28 mouse cellular contexts compared by ENCODE assay signal in genomic region chr3:153072200-153072919, GRCm38 (mm10).
DNase-seq lines count a peak whose midpoint lies in the region; ATAC-seq lines count a peak whose summit lies in the region.
"Had no signal": no experiment of that assay in that cellular context is flagged by ENCODE, and none has a peak within 500 bp of the region (broad histone marks: within the 10 kb centered on the region; RNA-seq: fewer than 3 reads in every experiment).

No protein-coding gene starts in this region.

- 7% methylated on average over 10 of the region's 10 CpGs for WGBS in forebrain, embryonic 15.5 days

- ATAC-seq in forebrain, embryonic 15.5 days (replicated peaks): peak; percentile 69; the same call in 1 of the 2 replicates
- ATAC-seq: hindbrain, embryonic 16.5 days; midbrain, embryonic 13.5 days had no signal

- no peaks in the 10 kb centered on the region for H3K27me3 ChIP-seq in forebrain, embryonic 15.5 days
- H3K27me3 ChIP-seq: embryonic facial prominence, embryonic 15.5 days; liver, embryonic 15.5 days; lung, embryonic 15.5 days; midbrain, embryonic 13.5 days; neural tube, embryonic 12.5 days had no signal

- 0 out of 2 replicates have a peak, but pooled peaks cover 2% of the 10 kb centered on the region for H3K4me1 ChIP-seq in forebrain, embryonic 15.5 days
- H3K4me1 ChIP-seq: embryonic facial prominence, embryonic 15.5 days; lung, embryonic 15.5 days had no signal

- no peaks in the 10 kb centered on the region for H3K9me3 ChIP-seq in forebrain, embryonic 15.5 days
- H3K9me3 ChIP-seq: embryonic facial prominence, embryonic 15.5 days; heart, embryonic 10.5 days; limb, embryonic 10.5 days; liver, embryonic 15.5 days; lung, embryonic 15.5 days; megakaryocyte, embryonic 14.5 days; midbrain, embryonic 13.5 days; neural tube, embryonic 12.5 days had no signal

- H3K36me3 ChIP-seq in forebrain, embryonic 15.5 days: no peaks in the 10 kb centered on the region
- H3K36me3 ChIP-seq: embryonic facial prominence, embryonic 15.5 days; heart, embryonic 10.5 days; limb, embryonic 10.5 days; liver, embryonic 15.5 days; lung, embryonic 15.5 days; midbrain, embryonic 13.5 days; neural tube, embryonic 12.5 days had no signal

- H3K9ac ChIP-seq in forebrain, embryonic 15.5 days (replicated peaks): no peak overlapping the region
- H3K9ac ChIP-seq: embryonic facial prominence, embryonic 15.5 days; liver, embryonic 15.5 days; lung, embryonic 15.5 days; midbrain, embryonic 13.5 days; neural tube, embryonic 12.5 days had no signal

- H3K27ac ChIP-seq in forebrain, embryonic 15.5 days (replicated peaks): 0 out of 2 replicates have a peak overlapping the region, but pooled peaks have one; percentile 8
- H3K27ac ChIP-seq: embryonic facial prominence, embryonic 15.5 days; heart, embryonic 10.5 days; kidney, postnatal 0 days; left cerebral cortex, adult 2 months; limb, embryonic 10.5 days; lung, embryonic 15.5 days; midbrain, embryonic 13.5 days; neural tube, embryonic 12.5 days; stomach, postnatal 0 days had no signal

- H3K4me2 ChIP-seq in forebrain, embryonic 15.5 days (replicated peaks): no peak overlapping the region
- H3K4me2 ChIP-seq: embryonic facial prominence, embryonic 15.5 days; lung, embryonic 15.5 days; midbrain, embryonic 13.5 days; neural tube, embryonic 12.5 days had no signal

- H3K4me3 ChIP-seq in forebrain, embryonic 15.5 days: no peak overlapping the region
- H3K4me3 ChIP-seq: embryonic facial prominence, embryonic 15.5 days; heart, embryonic 10.5 days; left cerebral cortex, adult 2 months; limb, embryonic 10.5 days; liver, embryonic 15.5 days; lung, embryonic 15.5 days; megakaryocyte, embryonic 14.5 days; midbrain, embryonic 13.5 days; neural tube, embryonic 12.5 days had no signal

- DNase-seq in frontal cortex, adult 2 months (ENCODE audit: extremely low spot score in 1 of 2, low spot score in 1 of 2): peak; percentile 17 to 19
- no peak for DNase-seq in frontal cortex, postnatal 14 days (ENCODE audit: low spot score in 2 of 2)
- DNase-seq in layer of hippocampus, adult 8-10 months (ENCODE audit: low spot score in 2 of 2): peak; percentile 31 to 33
- no peak for DNase-seq in layer of hippocampus, postnatal 36 days
- DNase-seq in brain, adult 2 months (ENCODE audit: low read depth, low spot score): peak; percentile 9
- no peak for DNase-seq in right cerebral cortex, postnatal 4 days
- DNase-seq: adrenal gland, postnatal 25 days; cerebellum, adult 11 months; cerebellum, adult 9-11 months; kidney, adult 2 months; liver; lung, postnatal 36 days; right cerebral cortex, adult 18-20 months; thymus, adult 2 months; thymus, postnatal 4 days had no signal

Comparison
In these comparisons a context has a peak if more than half of its experiments do, and no peak if none do; other contexts are left out.
1. DNase-seq: peak in frontal cortex, adult 2 months (2 of 2), layer of hippocampus, adult 8-10 months (2 of 2) and brain, adult 2 months (single experiment); none in frontal cortex, postnatal 14 days (0 of 2), layer of hippocampus, postnatal 36 days (0 of 2) and right cerebral cortex, postnatal 4 days (single experiment).